Mouse (Mus musculus): ENCODE measurements around the gene Rrp15. TPM values are rescaled to one million over a fixed set of nuclear protein-coding genes. Genes with fewer than 3 reads are reported as not detected.

Gene Rrp15
- polyA plus RNA-seq, 1 experiment from 2014 or later, result 35.6 TPM

Other genes with a start within 250 kb of the Rrp15 start
- gene Tgfb2, start 43.4 kb downstream of the Rrp15 start, polyA plus RNA-seq (2014; fragmentation: Nextera tagmentation; extraction: Ambion mirVana), result 12.4 and 14.4 TPM in 2 replicates
- gene D1Pas1, start 218.1 kb upstream of the Rrp15 start, polyA plus RNA-seq (2014; fragmentation: Nextera tagmentation; extraction: Ambion mirVana), result 0.05 and 0.11 TPM in 2 replicates